Mouse (Mus musculus) midbrain, embryonic 11.5 days (tissue): Measurements from ENCODE around the gene Foxo6. TPM values are rescaled to one million over a fixed set of nuclear protein-coding genes. Genes with fewer than 3 reads are reported as not detected.
A peak's percentile ranks its signal among the peaks of the same experiment; 100 is the strongest.

ENCODE experiments used
- ATAC-seq: fragments of 200-750 bp; cut with Nextera tagmentation; 2 replicates; pipeline ENCODE4 v1.8.0; 2017; ENCODE audit warnings: moderate TSS enrichment, moderate library complexity; ENCODE audit not compliant: low FRiP score
- DNase-seq: peaks from one replicate; pipeline ENCODE4 v3.0.0; 2015; ENCODE audit warnings: low spot score; ENCODE audit errors: missing footprints
- H3K27ac ChIP-seq: fragments of 300-500 bp; sonication (generic); 2 replicates; pipeline ENCODE4 v1.5.1; 2014; ENCODE audit warnings: low read depth, low read length
- H3K27me3 ChIP-seq: fragments of 300-500 bp; sonication (generic); 2 replicates; pipeline ENCODE4 v1.6.1; 2014; ENCODE audit warnings: mild to moderate bottlenecking, low read length, moderate library complexity, mixed read lengths; ENCODE audit not compliant: control insufficient read depth, insufficient read depth
- H3K36me3 ChIP-seq: fragments of 300-500 bp; sonication (generic); 2 replicates; pipeline ENCODE4 v1.6.1; 2014; ENCODE audit warnings: mild to moderate bottlenecking, low read length, moderate library complexity, mixed read lengths; ENCODE audit not compliant: control insufficient read depth, insufficient read depth
- H3K4me1 ChIP-seq: fragments of 300-500 bp; sonication (generic); 2 replicates; pipeline ENCODE4 v1.6.1; 2014; ENCODE audit warnings: low read length; ENCODE audit not compliant: control insufficient read depth, insufficient read depth
- H3K4me2 ChIP-seq: fragments of 300-500 bp; sonication (generic); 2 replicates; pipeline ENCODE4 v1.6.1; 2014; ENCODE audit warnings: mild to moderate bottlenecking, moderate library complexity
- H3K4me3 ChIP-seq: fragments of 300-500 bp; sonication (generic); 2 replicates; pipeline ENCODE4 v1.5.1; 2014; ENCODE audit warnings: low read depth, low read length
- H3K9ac ChIP-seq: fragments of 300-500 bp; sonication (generic); 2 replicates; pipeline ENCODE4 v1.6.1; 2014; ENCODE audit warnings: low read length
- H3K9me3 ChIP-seq: fragments of 300-500 bp; sonication (generic); 2 replicates; pipeline ENCODE4 v1.6.1; 2016; ENCODE audit warnings: low read length; ENCODE audit not compliant: control insufficient read depth
- WGBS: fragments of 180-500 bp; shearing (Covaris S2); extraction: QIAGEN DNeasy Blood & Tissue Kit; methylation state at CpG from one replicate; pipeline ENCODE4 v1.1.7; 2014; 5-methylcytosine and 5-hydroxymethylcytosine counted together
- polyA plus RNA-seq: library from polyadenylated mRNA; unstranded; fragments of >200 nt; fragmentation: Nextera tagmentation; extraction: Ambion mirVana; gene quantifications from 2 replicates; pipeline ENCODE4 v1.2.1, GENCODE M21; 2014

Foxo6 gene
- polyA plus RNA-seq, 1 experiment from 2014 or later: 0.25 TPM

DNA sequence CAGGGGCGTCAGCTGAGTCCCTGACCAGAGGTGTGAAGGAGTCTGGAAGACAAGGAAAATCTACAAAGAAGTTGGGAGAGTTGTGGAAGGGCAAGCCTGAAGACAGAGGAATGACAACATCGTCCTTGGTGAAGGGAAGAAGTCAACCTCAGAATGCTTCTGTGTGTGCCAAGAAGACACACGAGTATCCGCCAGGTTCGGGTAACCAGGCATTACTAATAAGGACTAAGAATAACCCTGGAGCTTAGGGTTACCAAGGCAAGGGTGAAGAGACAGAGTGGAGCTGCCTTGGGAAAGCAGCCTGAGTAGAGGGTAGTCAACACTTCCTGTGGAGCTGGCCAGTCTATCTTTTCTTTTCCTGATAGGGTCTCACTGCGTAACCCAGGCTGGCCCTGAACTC, 41.1 kb downstream of the Foxo6 start:
- H3K4me2 ChIP-seq: no peak overlapping the region
- WGBS: 89% methylated on average over 6 of the region's 6 CpGs
- DNase-seq (no peak), ATAC-seq (no peak)
- no peak overlapping the region for H3K4me3 ChIP-seq
- H3K9ac ChIP-seq: no peak overlapping the region
- H3K9me3 ChIP-seq: no peaks in the 10 kb centered on the region
- no peak overlapping the region for H3K27ac ChIP-seq
- H3K4me1 ChIP-seq: peaks cover 24% of the 10 kb centered on the region
- H3K36me3 ChIP-seq: no peaks in the 10 kb centered on the region
- no peaks in the 10 kb centered on the region for H3K27me3 ChIP-seq

DNA sequence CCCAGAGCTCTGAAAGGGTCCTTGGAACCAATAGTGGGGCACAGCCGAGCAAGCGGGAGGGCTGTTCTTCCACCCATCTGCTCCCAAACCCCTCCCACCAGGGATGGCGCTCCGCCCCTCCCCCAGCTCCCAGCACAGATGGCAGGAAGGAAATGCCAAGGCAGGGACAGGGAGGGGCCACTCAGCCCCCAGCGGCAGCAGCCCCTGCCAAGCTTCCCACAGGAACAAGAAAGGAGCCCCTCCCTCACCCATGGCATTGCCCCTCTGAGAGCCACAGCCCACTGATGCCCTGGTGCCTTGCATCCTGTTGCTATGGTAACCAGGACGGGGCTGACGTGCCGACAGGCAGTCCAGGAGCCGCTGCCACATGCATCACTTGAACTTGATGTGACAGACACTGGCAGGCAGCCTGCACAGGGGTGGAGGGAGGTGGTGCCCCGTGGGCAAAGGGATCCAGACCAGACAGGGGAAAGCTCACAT, 44.3 kb downstream of the Foxo6 start:
- no peaks in the 10 kb centered on the region for H3K36me3 ChIP-seq
- peak overlapping the region; percentile 37 for H3K4me2 ChIP-seq
- H3K9ac ChIP-seq: no peak overlapping the region
- DNase-seq (peak; percentile 90), ATAC-seq (peak; percentile 73)
- H3K9me3 ChIP-seq: no peaks in the 10 kb centered on the region
- peak overlapping the region; percentile 14; the same call in 1 of the 2 replicates for H3K4me3 ChIP-seq
- H3K4me1 ChIP-seq: peaks cover 12% of the 10 kb centered on the region
- H3K27ac ChIP-seq: no peak overlapping the region
- no peaks in the 10 kb centered on the region for H3K27me3 ChIP-seq
- 4% methylated on average over 8 of the region's 10 CpGs for WGBS

- no peaks in the 10 kb centered on the region for H3K27me3 ChIP-seq
- H3K27ac ChIP-seq: no peak overlapping the region
Measured at GRCm38 (mm10) chr4:120241106-120241505, 46.0 kb downstream of the Foxo6 start.

GRCm38 (mm10) chr4:120239419-120239818, 47.7 kb downstream of the Foxo6 start:
- Histone ChIP-seq H3K4me3 (no peak overlapping the region), H3K4me1 (peaks cover 12% of the 10 kb centered on the region), H3K36me3 (no peaks in the 10 kb centered on the region), H3K9me3 (no peaks in the 10 kb centered on the region), H3K4me2 (no peak overlapping the region), H3K9ac (no peak overlapping the region), H3K27me3 (no peaks in the 10 kb centered on the region), H3K27ac (no peak overlapping the region)
- WGBS: 63% methylated on average over 3 of the region's 3 CpGs
- ATAC-seq: no peak
- DNase-seq: no peak

More at GRCm38 (mm10) chr4:120241106-120241505, 46.0 kb downstream of the Foxo6 start:
- Histone ChIP-seq H3K4me1 (peaks cover 12% of the 10 kb centered on the region), H3K4me3 (no peak overlapping the region), H3K4me2 (no peak overlapping the region), H3K9me3 (no peaks in the 10 kb centered on the region), H3K36me3 (no peaks in the 10 kb centered on the region), H3K9ac (no peak overlapping the region)
- ATAC-seq: no peak
- no peak for DNase-seq
- 79% methylated on average over 3 of the region's 3 CpGs for WGBS

GRCm38 (mm10) chr4:120233243-120233642, 53.9 kb downstream of the Foxo6 start:
- H3K4me1 ChIP-seq: no peaks in the 10 kb centered on the region
- no peak overlapping the region for H3K9ac ChIP-seq
- H3K4me3 ChIP-seq: no peak overlapping the region
- H3K27ac ChIP-seq: no peak overlapping the region
- no peak for DNase-seq
- H3K36me3 ChIP-seq: no peaks in the 10 kb centered on the region
- no peak overlapping the region for H3K4me2 ChIP-seq
- 68% methylated on average over 2 of the region's 2 CpGs for WGBS
- no peak for ATAC-seq
- H3K27me3 ChIP-seq: no peaks in the 10 kb centered on the region
- no peaks in the 10 kb centered on the region for H3K9me3 ChIP-seq

DNA sequence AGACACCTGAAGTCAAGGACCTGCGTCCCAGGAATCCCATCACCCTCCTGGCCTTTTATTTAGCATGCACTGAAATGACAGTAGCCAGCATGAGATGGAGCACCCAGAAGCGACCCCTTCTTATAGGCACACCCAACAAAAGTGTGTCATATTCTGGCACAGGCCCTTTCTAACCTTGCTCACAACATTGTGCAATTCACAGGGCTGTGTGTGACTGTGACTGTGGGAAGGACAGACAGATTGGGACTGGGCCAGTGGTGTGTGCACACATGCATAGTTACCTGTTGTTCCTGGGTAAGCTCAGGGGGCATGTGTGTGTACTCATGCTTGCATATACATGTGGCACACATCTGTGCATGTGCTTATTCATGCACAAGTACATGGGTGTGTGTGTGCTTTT, 54.6 kb downstream of the Foxo6 start:
- no peaks in the 10 kb centered on the region for H3K4me1 ChIP-seq
- DNase-seq (no peak), ATAC-seq (no peak)
- H3K4me3 ChIP-seq: no peak overlapping the region
- H3K36me3 ChIP-seq: no peaks in the 10 kb centered on the region
- H3K9me3 ChIP-seq: no peaks in the 10 kb centered on the region
- no peak overlapping the region for H3K4me2 ChIP-seq
- no peak overlapping the region for H3K27ac ChIP-seq
- 81% methylated on average over 2 of the region's 2 CpGs for WGBS
- H3K9ac ChIP-seq: no peak overlapping the region
- no peaks in the 10 kb centered on the region for H3K27me3 ChIP-seq

- WGBS: 84% methylated on average over 4 of the region's 4 CpGs
- Histone ChIP-seq H3K9ac (no peak overlapping the region), H3K9me3 (no peaks in the 10 kb centered on the region), H3K27ac (no peak overlapping the region), H3K36me3 (no peaks in the 10 kb centered on the region), H3K4me3 (no peak overlapping the region), H3K4me1 (no peaks in the 10 kb centered on the region), H3K4me2 (no peak overlapping the region), H3K27me3 (no peaks in the 10 kb centered on the region)
- ATAC-seq (no peak), DNase-seq (no peak)
Measured at GRCm38 (mm10) chr4:120231982-120232381, 55.2 kb downstream of the Foxo6 start.

GRCm38 (mm10) chr4:120230256-120230649, 56.9 kb downstream of the Foxo6 start:
- peak; percentile 60; the same call in 1 of the 2 replicates for ATAC-seq
- no peak overlapping the region for H3K4me2 ChIP-seq
- DNase-seq: peak; percentile 90
- H3K27me3 ChIP-seq: no peaks in the 10 kb centered on the region
- H3K36me3 ChIP-seq: no peaks in the 10 kb centered on the region
- no peaks in the 10 kb centered on the region for H3K4me1 ChIP-seq
- no peaks in the 10 kb centered on the region for H3K9me3 ChIP-seq
- no peak overlapping the region for H3K4me3 ChIP-seq
- 10% methylated on average over 6 of the region's 6 CpGs for WGBS
- H3K9ac ChIP-seq: no peak overlapping the region
- no peak overlapping the region for H3K27ac ChIP-seq

DNA sequence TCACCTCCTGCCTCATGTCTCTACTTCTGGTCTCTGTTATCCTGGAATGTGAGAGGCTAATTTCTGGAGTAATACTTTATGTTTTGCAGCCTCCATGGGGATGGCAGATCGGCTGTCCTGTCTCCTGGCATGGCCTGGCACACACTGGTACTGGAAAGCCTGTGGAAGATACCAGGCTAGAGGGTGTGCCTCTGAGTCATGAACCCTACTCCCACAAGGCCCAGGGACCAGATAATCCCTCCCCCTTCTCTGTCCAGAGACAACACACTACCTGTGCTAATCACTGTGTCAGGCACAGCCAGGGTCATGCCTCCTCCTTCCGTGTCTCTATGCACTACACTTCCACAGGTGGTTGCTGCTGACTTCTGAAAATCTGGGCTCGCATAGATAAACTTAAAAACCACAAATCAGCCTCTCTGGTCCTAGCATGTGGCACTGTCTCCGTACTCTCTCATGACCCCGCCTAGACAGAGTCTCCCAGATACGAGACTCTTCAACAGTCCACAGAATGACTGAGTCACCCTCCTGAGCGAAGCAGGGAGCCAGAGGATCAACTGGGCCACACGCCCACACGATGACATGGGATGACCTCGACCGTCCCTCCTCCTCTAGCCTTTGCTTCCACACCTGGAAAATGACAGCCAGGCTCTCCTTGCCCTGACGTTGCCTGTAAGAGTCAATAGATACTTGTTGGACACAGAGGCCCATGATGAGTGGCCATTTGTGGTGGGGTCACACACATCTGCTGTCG, 57.5 kb downstream of the Foxo6 start:
- H3K9ac ChIP-seq: no peak overlapping the region
- ATAC-seq (no peak), DNase-seq (no peak)
- no peaks in the 10 kb centered on the region for H3K4me1 ChIP-seq
- no peaks in the 10 kb centered on the region for H3K9me3 ChIP-seq
- H3K27me3 ChIP-seq: no peaks in the 10 kb centered on the region
- H3K27ac ChIP-seq: no peak overlapping the region
- no peak overlapping the region for H3K4me3 ChIP-seq
- H3K36me3 ChIP-seq: no peaks in the 10 kb centered on the region
- 78% methylated on average over 13 of the region's 13 CpGs for WGBS
- no peak overlapping the region for H3K4me2 ChIP-seq
